Mouse (Mus musculus) urinary bladder, postnatal 10 days (tissue): ENCODE measurements around the gene Zdhhc5.

Source experiments
- DNase-seq: peaks from one replicate; pipeline ENCODE4 v3.0.0; 2022; ENCODE audit warnings: low spot score

The Zdhhc5 gene

DNA sequence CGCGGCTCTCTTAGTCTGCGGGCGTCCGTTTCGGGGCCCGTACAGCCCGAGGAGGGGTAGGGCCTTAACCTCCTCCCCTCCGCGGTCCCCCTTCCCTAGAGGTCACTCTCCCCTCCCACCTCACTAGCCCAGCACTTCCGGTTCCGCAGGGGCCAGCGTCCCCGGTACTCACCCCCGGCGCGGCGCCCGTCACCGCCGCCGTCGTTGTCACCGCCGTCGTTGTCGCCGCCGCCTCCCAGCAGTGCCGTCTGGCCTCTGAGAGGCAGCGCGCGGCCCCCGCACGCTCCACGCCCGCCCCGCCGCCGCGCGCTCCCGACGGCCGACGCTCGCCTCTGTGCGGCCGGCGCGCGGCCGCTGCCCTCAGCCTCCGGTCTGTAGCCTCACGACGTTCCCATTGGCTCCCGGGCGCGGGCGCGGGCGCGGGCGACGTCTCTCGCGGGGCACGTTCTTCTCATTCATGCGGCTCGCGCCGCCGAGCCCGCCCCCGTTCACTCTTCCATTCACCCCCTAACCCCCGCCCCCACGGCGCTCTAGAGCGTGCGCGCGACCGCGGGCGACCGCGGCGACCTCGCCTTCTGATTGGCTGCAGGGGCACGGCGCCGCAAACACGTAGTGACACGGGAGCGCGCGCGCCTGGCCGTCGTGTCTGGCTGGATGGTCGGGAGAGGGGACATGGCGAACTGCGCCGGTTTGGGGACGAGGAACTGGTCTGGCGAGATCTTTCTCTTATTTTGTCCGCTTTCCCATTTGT, at the start of gene Zdhhc5:
TSS of gene Zdhhc5 (minus strand) at position 370 of the 751 bp plus-strand sequence.
- DNase-seq, result peak; percentile 95

GRCm38 (mm10) chr2:84762818-84763217, 47.8 kb upstream of the Zdhhc5 start:
- DNase-seq, result no peak

DNA sequence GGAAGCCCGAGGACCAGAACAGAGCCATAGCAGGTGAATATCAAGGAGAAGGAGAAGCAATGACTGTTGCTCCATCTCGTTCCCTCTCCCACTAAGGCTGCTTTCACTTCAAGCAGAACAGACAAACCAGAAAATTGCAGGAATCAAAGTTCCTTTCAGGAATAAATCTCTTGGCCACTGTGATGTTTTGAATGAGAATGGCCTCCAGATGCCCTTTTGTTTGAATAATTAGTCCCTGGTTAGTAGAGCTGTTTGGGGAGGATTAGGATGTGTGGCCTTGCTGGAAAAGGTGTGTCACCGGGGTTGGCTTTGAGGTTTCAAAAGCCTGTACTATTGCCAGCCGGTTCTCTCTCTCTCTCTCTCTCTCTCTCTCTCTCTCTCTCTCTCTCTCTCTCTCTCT, 47.3 kb upstream of the Zdhhc5 start:
- DNase-seq, result no peak

GRCm38 (mm10) chr2:84761840-84762239, 46.9 kb upstream of the Zdhhc5 start:
- DNase-seq, result no peak

DNA sequence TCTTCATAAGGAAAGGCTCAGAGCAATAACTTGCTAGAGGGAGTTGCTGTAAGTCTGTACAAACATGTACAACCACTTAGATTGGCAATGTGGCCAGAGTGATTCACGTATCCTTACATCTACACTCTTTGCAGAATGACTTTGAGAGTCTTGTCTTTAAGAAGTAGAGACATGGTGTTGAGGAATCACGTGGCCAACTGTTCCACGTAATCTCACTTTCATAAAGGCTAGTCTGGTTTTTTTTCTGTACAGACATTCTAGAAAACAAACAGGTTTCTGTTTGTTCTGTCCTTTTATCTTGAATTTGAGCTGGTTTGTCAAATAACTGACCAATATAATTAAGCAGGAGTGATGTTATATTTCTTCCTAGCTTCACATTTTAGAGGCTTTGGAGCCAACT, 46.3 kb upstream of the Zdhhc5 start:
- DNase-seq, result no peak

GRCm38 (mm10) chr2:84760777-84761176, 45.8 kb upstream of the Zdhhc5 start:
- DNase-seq, result no peak

DNA sequence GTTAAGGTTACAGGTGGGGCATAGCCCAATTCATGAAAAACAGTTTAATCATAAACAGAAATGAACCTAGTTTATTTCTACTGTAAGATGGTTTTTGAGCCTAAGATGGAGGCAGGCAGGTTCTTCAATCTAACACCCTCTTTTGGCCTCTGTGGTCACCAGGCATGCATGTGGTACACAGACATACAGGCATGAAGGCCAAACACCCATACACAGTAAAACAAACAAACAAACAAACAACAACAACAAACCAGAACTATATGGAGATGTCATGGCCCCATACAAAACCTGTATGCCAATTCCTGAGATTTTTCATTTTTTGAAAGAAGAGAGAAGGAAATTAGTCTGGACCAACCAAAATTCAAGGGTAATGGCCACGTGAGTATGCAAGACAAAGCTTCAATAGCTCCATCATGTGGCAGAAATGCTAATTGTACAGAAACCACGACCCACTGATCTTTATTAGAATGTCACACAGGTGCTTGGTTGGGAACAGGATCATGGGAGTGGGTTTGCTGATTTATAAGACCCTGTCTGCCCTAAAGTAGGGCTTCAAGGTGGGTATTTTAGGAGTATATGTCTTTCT, 43.7 kb upstream of the Zdhhc5 start:
- DNase-seq, result no peak

- no peak for DNase-seq
These were observed 42.2 kb upstream of the Zdhhc5 start for GRCm38 (mm10) chr2:84757026-84757682.

DNA sequence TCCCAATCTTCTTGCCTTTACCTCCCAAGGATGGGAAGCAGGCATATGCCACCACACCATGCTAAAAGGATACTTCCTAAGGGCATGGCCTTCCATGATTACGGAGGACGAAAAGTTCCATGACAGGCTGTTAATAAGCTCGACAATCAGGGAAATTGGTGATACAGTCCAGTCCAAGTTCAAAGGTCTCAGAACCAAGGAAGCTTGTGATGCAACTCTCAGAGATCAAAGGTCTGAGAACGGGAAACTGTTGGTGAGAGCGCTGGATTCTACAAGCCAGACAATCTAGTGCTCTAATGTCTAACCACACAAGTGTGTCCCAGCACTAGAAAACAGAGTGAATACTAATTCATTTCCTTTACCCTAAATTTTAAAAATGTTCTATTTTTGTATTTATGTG, 41.3 kb upstream of the Zdhhc5 start:
- no peak for DNase-seq

- no peak for DNase-seq
These were observed 35.1 kb upstream of the Zdhhc5 start for GRCm38 (mm10) chr2:84750115-84750514.

- no peak for DNase-seq
These were observed 29.1 kb upstream of the Zdhhc5 start for GRCm38 (mm10) chr2:84744126-84744525.

- peak; percentile 28 for DNase-seq
These were observed 28.6 kb upstream of the Zdhhc5 start, which contains the start of gene Gm19426 for GRCm38 (mm10) chr2:84743561-84743960. Gm19426 (minus strand) TSS chr2:84743655.

DNA sequence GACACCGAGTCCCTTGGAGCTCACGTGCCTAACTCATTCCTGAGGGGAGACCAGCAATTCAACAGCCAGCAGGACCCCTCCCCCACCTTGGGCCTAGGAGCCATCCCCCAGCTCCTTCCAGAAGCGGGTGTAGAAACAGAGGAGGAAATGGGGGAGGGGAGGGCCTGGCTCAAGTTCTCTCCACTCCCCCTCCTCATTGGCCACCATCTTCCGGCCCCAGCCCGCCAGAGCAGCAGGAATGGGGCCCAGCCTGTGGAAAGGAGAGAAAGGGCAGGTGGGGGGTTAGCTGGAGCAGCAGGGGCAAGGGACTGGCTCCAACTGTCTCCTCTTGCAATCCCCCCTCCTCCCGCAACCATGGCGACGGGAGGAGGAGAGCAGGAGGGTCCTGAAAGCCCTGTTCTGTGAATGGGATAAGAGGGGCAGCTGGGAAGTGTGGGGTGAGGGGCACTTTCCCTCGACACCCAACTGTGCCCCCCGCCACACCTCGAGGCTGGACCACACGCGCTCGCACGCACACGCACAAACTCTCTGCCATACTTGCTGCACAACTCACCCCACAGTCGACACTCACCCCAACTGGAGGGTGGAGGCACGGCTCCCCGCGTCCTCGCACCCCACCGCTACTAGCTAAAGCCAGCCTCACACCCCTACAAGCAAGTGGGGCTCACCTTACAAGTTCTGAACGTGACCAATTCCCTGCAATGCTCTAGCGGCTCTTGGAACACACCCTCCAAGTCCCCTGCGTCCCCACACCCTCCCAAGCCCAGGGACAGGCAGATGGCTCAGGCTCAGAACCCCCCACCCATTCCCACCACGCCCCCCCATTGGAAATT, 27.7 kb upstream of the Zdhhc5 start:
- DNase-seq, result no peak

DNA sequence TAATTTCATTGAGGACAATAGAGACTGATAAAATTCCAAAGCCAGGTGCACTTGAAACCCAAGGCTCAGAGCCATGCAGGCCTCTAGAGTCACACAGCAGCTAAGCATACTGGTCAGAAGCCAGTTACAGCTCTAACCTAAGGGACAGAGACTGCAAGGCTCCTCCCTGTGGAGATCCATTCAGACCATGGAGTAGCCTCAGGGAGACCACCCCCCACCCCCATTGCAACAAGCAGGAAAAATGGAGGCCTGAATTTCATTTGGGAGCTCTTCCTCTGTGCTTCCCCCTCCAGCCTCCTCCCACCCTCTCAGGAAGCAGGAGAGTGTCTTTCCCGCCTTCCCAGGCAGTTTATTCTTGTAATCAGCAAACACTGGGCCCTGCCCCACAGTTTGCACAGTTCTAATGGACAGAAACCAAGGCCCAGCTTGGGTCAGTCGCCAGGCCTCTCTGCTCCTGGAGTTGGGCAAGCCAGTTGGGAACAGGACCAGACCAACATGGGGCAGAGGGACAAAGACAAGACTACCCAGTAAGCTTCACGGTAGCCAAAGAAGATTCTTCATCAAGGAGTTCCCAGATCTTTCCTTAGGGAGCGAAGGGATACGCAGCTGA, 27.0 kb upstream of the Zdhhc5 start:
- DNase-seq, result no peak

DNA sequence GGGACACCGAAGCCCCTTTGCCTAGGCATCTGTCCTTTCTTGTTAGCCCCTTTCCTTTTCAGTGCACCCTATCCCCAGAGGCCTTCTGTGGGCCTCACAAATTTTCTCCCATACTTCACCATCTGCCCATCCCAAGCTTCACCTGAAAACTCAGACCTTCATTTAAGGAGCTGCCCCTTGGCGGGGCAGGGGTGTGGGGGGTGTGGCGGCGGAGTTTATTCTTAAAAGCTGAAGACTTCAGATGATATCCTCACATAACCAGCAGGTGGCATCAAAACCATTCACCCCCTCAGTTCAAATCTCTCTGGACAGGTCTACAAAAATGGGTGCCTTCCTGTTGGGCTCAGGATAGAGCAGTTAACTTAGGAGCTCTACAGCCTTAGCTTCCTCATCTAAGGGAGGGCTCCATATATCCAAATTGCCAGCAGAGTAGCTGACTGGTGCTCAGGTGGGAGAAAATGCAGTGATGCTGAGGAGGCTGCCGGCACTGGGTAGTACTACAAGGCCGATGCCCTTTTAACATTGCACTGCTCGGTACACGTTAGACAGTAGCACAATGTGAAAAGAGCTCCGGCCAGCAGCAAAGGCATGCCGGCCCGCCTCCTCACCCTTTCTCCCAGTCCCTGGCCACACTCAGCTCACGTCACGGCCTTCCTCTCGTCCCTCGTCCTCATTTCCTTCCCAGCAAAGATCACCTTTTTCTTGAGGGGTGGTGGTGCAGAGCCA, 25.8 kb upstream of the Zdhhc5 start:
- no peak for DNase-seq

DNA sequence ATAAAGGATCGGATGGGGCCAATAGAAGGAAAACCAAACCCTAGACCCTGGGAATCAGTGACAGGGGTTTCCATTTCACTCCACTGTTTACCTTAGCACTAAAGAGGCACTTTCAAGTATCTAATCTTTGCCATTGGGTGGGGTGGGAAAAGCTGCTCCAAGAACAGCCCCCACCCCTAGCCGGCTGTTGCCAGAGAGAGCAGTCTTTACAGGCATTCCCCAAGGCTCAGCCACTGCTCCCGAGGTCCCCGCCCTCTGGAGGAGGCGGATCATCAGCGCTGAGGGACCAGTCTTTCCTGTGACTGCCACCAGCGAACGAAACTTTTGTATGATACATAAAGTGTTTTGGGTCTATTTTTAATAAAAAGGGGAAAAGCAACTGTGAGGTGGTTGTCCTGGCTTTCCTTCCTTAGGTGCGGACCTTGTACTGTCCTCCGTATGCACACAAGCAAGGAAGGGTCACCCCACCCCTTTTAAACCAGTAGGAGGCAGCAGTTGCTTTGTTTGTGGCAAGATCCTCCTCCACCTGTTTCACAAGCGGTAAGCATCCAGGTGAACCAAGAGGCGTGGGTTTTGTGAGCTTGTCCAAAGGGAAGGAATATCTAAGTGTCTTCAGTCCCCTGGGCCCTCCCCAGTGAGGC, 23.4 kb upstream of the Zdhhc5 start:
- DNase-seq, result no peak

GRCm38 (mm10) chr2:84737451-84737925, 22.5 kb upstream of the Zdhhc5 start:
- DNase-seq, result no peak

- DNase-seq, result no peak
These were observed 21.6 kb upstream of the Zdhhc5 start for GRCm38 (mm10) chr2:84736312-84737161.

- DNase-seq, result no peak
These were observed 20.5 kb upstream of the Zdhhc5 start for GRCm38 (mm10) chr2:84735346-84735920.
